Mouse (Mus musculus): ENCODE measurements at regions not wholly inside any gene's neighbourhood (a gene's known extent, or its start where the extent isn't known, plus 50 kb on each side); places are given as distances from the start of the nearest gene placed in this dataset.

DNA sequence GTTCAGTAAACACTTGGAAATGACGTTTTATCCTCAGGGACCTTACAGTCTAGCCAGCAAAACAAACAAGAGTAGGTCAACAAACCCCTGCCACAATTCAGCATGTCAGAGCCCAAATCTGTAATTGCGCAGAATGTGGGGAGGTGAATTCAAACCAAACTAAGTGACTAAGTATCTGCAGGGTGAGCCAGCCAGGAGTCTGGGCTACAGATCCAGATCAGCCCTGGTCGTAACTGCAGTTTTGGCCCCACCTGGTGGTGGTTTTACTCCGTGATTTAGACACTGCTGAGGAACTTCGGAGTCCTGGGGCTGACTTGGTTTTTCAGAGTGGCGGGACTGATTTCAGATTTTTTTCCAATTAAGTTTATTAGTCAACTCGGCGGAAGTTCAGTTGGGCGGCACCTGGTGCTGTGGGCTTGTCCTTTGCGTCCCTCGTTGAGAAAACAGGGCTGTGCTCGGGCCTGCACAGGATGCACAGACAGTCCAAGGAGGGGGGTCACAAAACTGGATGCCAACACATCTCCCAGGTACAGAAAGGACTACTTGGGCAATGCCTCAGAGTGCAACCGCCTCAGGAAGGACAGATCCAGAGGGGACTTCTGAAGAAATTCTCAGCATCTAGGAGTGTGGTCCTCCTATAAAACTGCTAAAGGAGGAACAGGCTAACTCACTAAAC is 107.6 kb upstream of the 1700066M21Rik start:
- WGBS, result 49% methylated on average over 13 of the region's 13 CpGs
- peak; percentile 69; the same call in 1 of the 2 replicates for ATAC-seq (ENCODE audit: low FRiP score, low TSS enrichment)
- no peaks in the 10 kb centered on the region for H3K27me3 ChIP-seq (ENCODE audit: control insufficient read depth, insufficient read depth, low read length)
- H3K4me1 ChIP-seq (ENCODE audit: control insufficient read depth, insufficient read depth, low read length), result no peaks in the 10 kb centered on the region
- H3K9me3 ChIP-seq (ENCODE audit: control insufficient read depth, low read length), result no peaks in the 10 kb centered on the region
- no peak overlapping the region for H3K4me3 ChIP-seq (replicated peaks; ENCODE audit: low read depth, low read length)
- no peaks in the 10 kb centered on the region for H3K36me3 ChIP-seq (ENCODE audit: control insufficient read depth, insufficient read depth, low read length)
- DNase-seq, result peak; percentile 89
- no peak overlapping the region for H3K4me2 ChIP-seq (ENCODE audit: low read length)
- H3K27ac ChIP-seq (replicated peaks; ENCODE audit: low read depth, low read length), result no peak overlapping the region
- no peak overlapping the region for H3K9ac ChIP-seq (replicated peaks; ENCODE audit: low read length)

DNA sequence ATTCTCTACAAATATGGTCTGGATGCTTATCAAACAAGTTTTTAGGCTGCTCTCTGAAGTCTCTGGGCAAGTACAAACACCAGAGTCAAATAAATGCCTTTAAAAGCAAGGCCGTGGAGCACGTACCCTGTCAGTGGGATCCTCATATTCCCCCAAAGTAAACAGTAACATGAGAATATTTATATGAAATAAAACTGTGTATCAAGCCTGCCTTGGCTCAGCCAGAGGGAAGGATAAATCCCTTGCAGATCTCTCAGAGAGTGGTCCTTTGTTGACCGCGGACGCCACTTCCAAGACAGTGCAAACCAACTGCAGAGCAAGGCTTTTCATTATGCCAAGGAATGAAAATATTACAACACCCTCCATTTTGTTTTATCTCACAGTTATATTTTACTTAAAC is 104.8 kb upstream of the 1700066M21Rik start:
- Histone ChIP-seq H3K36me3 (ENCODE audit: control insufficient read depth, insufficient read depth, low read length) (no peaks in the 10 kb centered on the region), H3K4me2 (ENCODE audit: low read length) (no peak overlapping the region), H3K27ac (replicated peaks; ENCODE audit: low read depth, low read length) (no peak overlapping the region), H3K27me3 (ENCODE audit: control insufficient read depth, insufficient read depth, low read length) (no peaks in the 10 kb centered on the region), H3K9me3 (ENCODE audit: control insufficient read depth, low read length) (no peaks in the 10 kb centered on the region), H3K4me3 (replicated peaks; ENCODE audit: low read depth, low read length) (no peak overlapping the region), H3K4me1 (ENCODE audit: control insufficient read depth, insufficient read depth, low read length) (no peaks in the 10 kb centered on the region), H3K9ac (replicated peaks; ENCODE audit: low read length) (no peak overlapping the region)
- no peak for ATAC-seq (ENCODE audit: low FRiP score, low TSS enrichment)
- 95% methylated on average over 5 of the region's 5 CpGs for WGBS
- DNase-seq, result no peak

DNA sequence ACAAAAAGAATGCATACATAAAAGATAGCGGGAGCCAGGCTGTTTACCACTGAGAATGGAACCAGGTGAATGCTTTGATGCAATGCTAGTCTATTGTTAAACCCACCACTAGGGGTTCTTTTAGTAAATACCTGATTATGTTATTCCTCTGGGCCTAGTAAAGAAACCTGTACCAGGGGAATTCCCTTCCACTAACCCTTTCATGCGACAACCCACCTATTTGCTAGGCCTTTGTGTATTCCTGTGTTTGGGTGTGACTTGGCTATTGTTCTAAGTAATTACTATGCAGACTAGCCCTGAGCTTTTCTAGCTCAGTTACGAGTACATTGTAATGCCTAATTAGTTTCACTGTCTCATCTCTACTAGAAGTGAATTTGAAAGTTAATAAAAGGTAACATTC is 95.9 kb upstream of the 1700066M21Rik start:
- H3K9ac ChIP-seq (replicated peaks; ENCODE audit: low read length), result no peak overlapping the region
- ATAC-seq (ENCODE audit: low FRiP score, low TSS enrichment), result no peak
- DNase-seq, result no peak
- no peaks in the 10 kb centered on the region for H3K4me1 ChIP-seq (ENCODE audit: control insufficient read depth, insufficient read depth, low read length)
- H3K4me3 ChIP-seq (replicated peaks; ENCODE audit: low read depth, low read length), result no peak overlapping the region
- no peaks in the 10 kb centered on the region for H3K9me3 ChIP-seq (ENCODE audit: control insufficient read depth, low read length)
- H3K27ac ChIP-seq (replicated peaks; ENCODE audit: low read depth, low read length), result no peak overlapping the region
- 78% methylated on average over 3 of the region's 3 CpGs for WGBS
- H3K4me2 ChIP-seq (ENCODE audit: low read length), result no peak overlapping the region
- H3K36me3 ChIP-seq (ENCODE audit: control insufficient read depth, insufficient read depth, low read length), result no peaks in the 10 kb centered on the region
- no peaks in the 10 kb centered on the region for H3K27me3 ChIP-seq (ENCODE audit: control insufficient read depth, insufficient read depth, low read length)

DNA sequence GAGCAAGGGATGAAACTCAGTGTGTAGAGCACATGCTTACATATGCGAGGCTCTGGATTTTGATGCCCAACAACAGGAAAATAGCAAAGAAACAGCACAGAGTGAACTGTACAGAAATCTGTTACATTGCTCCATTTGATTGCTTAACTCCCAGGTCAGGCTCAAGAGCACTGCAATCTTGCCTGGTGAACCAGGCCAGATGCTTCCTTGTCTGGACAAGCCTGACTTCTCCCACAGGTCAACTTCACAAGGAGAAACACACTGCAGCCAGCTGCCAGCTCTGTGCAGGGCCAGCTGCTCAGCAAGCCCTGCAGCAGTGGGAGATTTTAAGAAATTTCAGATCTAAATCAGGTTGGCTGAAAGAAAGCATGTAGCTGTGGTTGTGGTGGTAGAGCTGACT is 81.2 kb upstream of the 1700066M21Rik start:
- H3K27ac ChIP-seq (replicated peaks; ENCODE audit: low read depth, low read length), result no peak overlapping the region
- H3K4me1 ChIP-seq (ENCODE audit: control insufficient read depth, insufficient read depth, low read length), result no peaks in the 10 kb centered on the region
- H3K4me2 ChIP-seq (ENCODE audit: low read length), result no peak overlapping the region
- H3K9ac ChIP-seq (replicated peaks; ENCODE audit: low read length), result no peak overlapping the region
- H3K36me3 ChIP-seq (ENCODE audit: control insufficient read depth, insufficient read depth, low read length), result no peaks in the 10 kb centered on the region
- ATAC-seq (ENCODE audit: low FRiP score, low TSS enrichment) (no peak), DNase-seq (no peak)
- H3K9me3 ChIP-seq (ENCODE audit: control insufficient read depth, low read length), result no peaks in the 10 kb centered on the region
- WGBS, result 90% methylated on average over 1 of the region's 1 CpGs
- H3K4me3 ChIP-seq (replicated peaks; ENCODE audit: low read depth, low read length), result no peak overlapping the region
- no peaks in the 10 kb centered on the region for H3K27me3 ChIP-seq (ENCODE audit: control insufficient read depth, insufficient read depth, low read length)

DNA sequence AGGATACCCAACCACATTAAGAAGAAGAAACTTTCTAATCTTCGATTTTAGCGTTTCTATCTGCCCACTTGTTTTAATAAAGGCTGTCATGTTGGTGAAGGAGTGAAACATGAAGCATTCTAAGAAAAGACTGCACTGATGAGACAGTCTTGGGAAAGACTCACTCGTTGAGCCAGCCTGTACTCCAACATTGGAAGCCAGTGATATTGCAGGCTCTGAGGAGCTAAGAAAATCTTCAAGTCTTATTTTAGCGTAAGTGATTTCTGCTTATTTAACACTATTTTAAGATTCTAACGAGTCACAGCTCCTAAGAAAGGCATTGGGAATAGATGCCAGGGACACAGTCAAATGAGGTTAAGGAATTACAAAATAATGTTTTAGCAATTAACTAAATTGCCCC is 78.9 kb upstream of the 1700066M21Rik start:
- H3K4me2 ChIP-seq (ENCODE audit: low read length), result no peak overlapping the region
- WGBS, result 86% methylated on average over 5 of the region's 5 CpGs
- no peak overlapping the region for H3K9ac ChIP-seq (replicated peaks; ENCODE audit: low read length)
- no peaks in the 10 kb centered on the region for H3K9me3 ChIP-seq (ENCODE audit: control insufficient read depth, low read length)
- H3K4me3 ChIP-seq (replicated peaks; ENCODE audit: low read depth, low read length), result no peak overlapping the region
- no peak overlapping the region for H3K27ac ChIP-seq (replicated peaks; ENCODE audit: low read depth, low read length)
- no peaks in the 10 kb centered on the region for H3K27me3 ChIP-seq (ENCODE audit: control insufficient read depth, insufficient read depth, low read length)
- ATAC-seq (ENCODE audit: low FRiP score, low TSS enrichment) (no peak), DNase-seq (no peak)
- H3K36me3 ChIP-seq (ENCODE audit: control insufficient read depth, insufficient read depth, low read length), result no peaks in the 10 kb centered on the region
- H3K4me1 ChIP-seq (ENCODE audit: control insufficient read depth, insufficient read depth, low read length), result no peaks in the 10 kb centered on the region

DNA sequence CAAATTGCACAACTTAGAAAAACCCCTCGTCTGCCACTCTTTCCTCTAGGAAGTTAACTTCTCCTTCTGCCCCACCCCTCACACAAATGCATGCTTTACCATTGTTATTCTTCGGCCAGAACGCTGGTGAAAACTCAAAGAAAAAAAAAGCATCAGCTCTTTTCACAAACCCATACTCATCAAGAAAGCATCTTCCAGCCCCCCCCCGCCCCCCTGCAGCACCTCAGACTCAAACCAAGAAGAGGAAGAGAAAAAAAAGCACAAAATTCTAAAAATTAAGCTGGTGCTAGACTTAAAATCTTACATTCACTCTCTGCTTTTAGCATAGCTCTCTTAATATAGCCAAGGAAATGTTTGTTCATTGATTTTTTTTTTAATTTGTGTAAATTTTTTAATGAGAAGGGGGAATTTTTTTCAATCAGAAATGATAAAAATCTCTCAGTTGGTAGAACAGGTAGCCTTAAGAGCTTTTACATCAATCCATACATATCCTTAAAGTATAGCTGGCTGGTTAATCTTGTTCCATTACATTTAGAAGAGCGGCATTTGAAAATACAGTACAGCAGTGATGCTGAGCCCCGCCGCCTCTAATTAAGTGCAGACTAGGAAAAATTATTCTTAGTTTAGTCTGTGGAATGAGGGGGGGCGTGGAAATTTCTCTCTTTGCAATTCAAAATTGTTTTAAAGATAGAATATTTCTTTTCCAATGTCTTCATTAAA is 76.0 kb upstream of the 1700066M21Rik start:
- no peak overlapping the region for H3K27ac ChIP-seq (replicated peaks; ENCODE audit: low read depth, low read length)
- ATAC-seq (ENCODE audit: low FRiP score, low TSS enrichment) (no peak), DNase-seq (no peak)
- H3K4me2 ChIP-seq (ENCODE audit: low read length), result no peak overlapping the region
- H3K36me3 ChIP-seq (ENCODE audit: control insufficient read depth, insufficient read depth, low read length), result no peaks in the 10 kb centered on the region
- no peaks in the 10 kb centered on the region for H3K4me1 ChIP-seq (ENCODE audit: control insufficient read depth, insufficient read depth, low read length)
- H3K9me3 ChIP-seq (ENCODE audit: control insufficient read depth, low read length), result no peaks in the 10 kb centered on the region
- no peak overlapping the region for H3K9ac ChIP-seq (replicated peaks; ENCODE audit: low read length)
- H3K4me3 ChIP-seq (replicated peaks; ENCODE audit: low read depth, low read length), result no peak overlapping the region
- H3K27me3 ChIP-seq (ENCODE audit: control insufficient read depth, insufficient read depth, low read length), result no peaks in the 10 kb centered on the region
- 69% methylated on average over 8 of the region's 8 CpGs for WGBS

DNA sequence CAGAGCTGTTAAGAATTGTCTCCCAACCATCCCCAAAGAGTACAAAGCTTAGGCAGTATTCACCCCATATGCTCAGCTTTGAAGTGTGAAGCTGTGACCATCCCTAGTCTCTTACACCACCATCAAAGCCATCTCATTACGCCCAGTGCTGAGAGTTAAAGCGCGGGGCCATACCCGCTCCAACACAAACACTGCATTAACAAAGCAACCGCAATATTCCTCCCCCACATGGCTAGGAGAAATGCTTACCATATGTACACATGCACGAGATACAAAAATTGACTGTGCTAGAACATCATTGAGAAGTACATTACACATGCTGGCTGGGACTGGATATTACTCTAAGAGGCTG is 75.5 kb upstream of the 1700066M21Rik start:
- ATAC-seq (ENCODE audit: low FRiP score, low TSS enrichment), result no peak; the same call in 1 of the 2 replicates

DNA sequence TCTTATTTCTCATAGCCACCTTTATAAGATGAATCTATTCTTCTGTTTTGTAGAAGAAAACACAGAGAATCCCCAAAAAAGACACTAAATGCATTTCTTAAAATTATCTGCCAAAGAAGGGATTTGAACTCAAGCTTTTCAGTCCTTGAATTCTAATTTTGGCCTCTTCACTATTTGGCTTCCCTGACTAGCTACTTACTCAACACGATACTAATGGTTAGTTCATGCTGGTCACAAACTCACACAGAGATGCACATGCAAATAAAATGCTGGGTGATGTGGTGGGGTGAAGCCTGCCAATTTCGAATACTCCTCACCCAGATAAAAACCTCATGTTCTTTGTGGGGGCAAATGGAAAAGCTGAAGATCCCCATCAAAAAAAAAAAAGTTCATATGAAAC is 72.7 kb upstream of the 1700066M21Rik start:
- no peak for DNase-seq
- Histone ChIP-seq H3K4me1 (ENCODE audit: control insufficient read depth, insufficient read depth, low read length) (no peaks in the 10 kb centered on the region), H3K27me3 (ENCODE audit: control insufficient read depth, insufficient read depth, low read length) (no peaks in the 10 kb centered on the region), H3K9ac (replicated peaks; ENCODE audit: low read length) (no peak overlapping the region), H3K36me3 (ENCODE audit: control insufficient read depth, insufficient read depth, low read length) (no peaks in the 10 kb centered on the region), H3K9me3 (ENCODE audit: control insufficient read depth, low read length) (no peaks in the 10 kb centered on the region), H3K27ac (replicated peaks; ENCODE audit: low read depth, low read length) (no peak overlapping the region), H3K4me2 (ENCODE audit: low read length) (no peak overlapping the region), H3K4me3 (replicated peaks; ENCODE audit: low read depth, low read length) (no peak overlapping the region)
- WGBS, result 88% methylated on average over 2 of the region's 2 CpGs
- ATAC-seq (ENCODE audit: low FRiP score, low TSS enrichment), result no peak

More for the DNA sequence above, 75.5 kb upstream of the 1700066M21Rik start:
- Histone ChIP-seq H3K36me3 (ENCODE audit: control insufficient read depth, insufficient read depth, low read length) (no peaks in the 10 kb centered on the region), H3K9ac (replicated peaks; ENCODE audit: low read length) (no peak overlapping the region), H3K9me3 (ENCODE audit: control insufficient read depth, low read length) (no peaks in the 10 kb centered on the region), H3K4me2 (ENCODE audit: low read length) (no peak overlapping the region), H3K4me1 (ENCODE audit: control insufficient read depth, insufficient read depth, low read length) (no peaks in the 10 kb centered on the region), H3K27ac (replicated peaks; ENCODE audit: low read depth, low read length) (no peak overlapping the region), H3K4me3 (replicated peaks; ENCODE audit: low read depth, low read length) (no peak overlapping the region), H3K27me3 (ENCODE audit: control insufficient read depth, insufficient read depth, low read length) (no peaks in the 10 kb centered on the region)
- 89% methylated on average over 6 of the region's 6 CpGs for WGBS
- DNase-seq, result no peak

DNA sequence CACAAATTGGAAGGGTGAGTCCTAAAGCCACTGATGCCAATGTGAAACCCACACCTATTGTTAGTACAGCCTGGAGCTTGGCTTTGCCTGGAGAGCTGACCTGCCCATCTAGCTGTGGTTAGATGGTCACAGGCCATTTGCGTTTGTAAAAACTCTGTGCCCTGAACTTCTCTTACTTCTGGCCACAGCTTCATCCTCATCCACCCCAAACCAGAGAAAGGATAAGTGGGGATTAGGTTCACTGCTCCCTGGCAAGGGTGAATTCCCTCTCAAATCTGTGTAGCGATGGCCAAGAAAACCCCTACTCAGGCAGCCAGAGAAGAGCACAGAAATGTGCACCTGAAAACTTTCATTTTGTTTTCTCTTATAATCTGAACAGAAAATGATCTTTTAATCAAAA is 54.9 kb upstream of the 1700066M21Rik start:
- Histone ChIP-seq H3K36me3 (ENCODE audit: control insufficient read depth, insufficient read depth, low read length) (no peaks in the 10 kb centered on the region), H3K9me3 (ENCODE audit: control insufficient read depth, low read length) (peaks cover 11% of the 10 kb centered on the region), H3K27me3 (ENCODE audit: control insufficient read depth, insufficient read depth, low read length) (no peaks in the 10 kb centered on the region), H3K27ac (replicated peaks; ENCODE audit: low read depth, low read length) (no peak overlapping the region), H3K4me2 (ENCODE audit: low read length) (no peak overlapping the region), H3K9ac (replicated peaks; ENCODE audit: low read length) (no peak overlapping the region), H3K4me1 (ENCODE audit: control insufficient read depth, insufficient read depth, low read length) (no peaks in the 10 kb centered on the region), H3K4me3 (replicated peaks; ENCODE audit: low read depth, low read length) (no peak overlapping the region)
- WGBS, result 86% methylated on average over 2 of the region's 2 CpGs
- no peak for ATAC-seq (ENCODE audit: low FRiP score, low TSS enrichment)
- no peak for DNase-seq

All from midbrain, embryonic 14.5 days (tissue).